Mouse (Mus musculus) T-helper 1 cell (primary cell): ENCODE results near the gene Usp29.
"Not testable (repeated sequence)": the region's sequence is repeated elsewhere in the genome, so short reads cannot be mapped to it uniquely, and the experiment has no call there.

Experiments
- in situ Hi-C: fragments of 300-600 bp; cut with MboI, MseI; formaldehyde crosslinking; loops from one replicate; pipeline ENCODE4 v1.15.1; 2025; ENCODE audit warnings: high pct_unique_total_duplicates

Usp29 gene

DNA sequence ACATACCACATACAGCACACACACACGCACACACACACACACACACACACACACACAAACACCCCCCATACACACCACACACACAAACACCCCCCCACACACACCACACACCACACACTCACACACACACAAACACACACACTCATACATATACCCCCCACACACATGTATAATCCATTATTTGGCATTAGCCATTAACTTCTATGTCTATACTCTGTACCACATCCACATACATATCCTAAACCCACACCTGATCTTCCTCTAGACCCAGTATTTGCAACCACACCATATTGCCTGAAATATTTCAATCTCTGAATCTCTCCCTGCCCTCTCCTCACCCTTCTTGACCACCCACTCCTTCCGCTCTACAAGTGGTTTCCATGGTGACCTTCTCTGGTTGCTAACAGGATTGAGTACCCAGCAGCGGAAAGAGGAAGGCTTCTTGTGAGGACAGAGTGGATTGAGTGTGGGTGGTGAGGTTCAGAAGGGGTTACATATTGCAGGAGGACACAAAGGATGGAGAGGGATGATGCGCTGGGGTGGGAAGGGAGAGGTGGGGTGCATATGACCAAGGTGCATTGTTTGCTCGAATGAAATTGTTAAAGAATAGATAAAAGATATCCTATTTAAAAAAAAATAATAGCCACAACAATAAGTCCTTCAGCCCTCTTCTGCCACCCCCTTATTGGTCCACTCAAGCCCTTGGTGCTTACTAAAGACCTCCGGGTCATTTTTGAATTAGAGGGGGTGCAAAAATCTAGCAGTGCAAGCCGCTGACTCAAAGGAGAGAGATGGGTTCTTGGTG, 195.8 kb downstream of the Usp29 start:
- in situ Hi-C loops, result loop anchor here (25.0 kb wide), 1 partner anchor 261 kb away; no protein-coding TSS in a partner anchor

DNA sequence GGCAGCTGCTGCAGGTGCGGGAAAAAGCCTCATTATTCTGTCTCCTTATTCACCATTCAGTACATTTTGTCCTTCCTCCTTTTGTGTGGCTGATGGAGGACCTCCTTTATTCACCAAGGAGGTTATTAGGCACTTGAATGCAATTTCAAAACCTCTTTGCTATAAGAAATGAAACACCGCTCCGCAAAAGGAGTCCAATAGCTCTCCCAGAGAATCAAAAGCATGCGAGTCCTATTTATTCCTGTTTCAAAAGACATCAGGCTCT, 196.3 kb downstream of the Usp29 start:
- in situ Hi-C loops, result loop anchor here (25.0 kb wide), 1 partner anchor 261 kb away; no protein-coding TSS in a partner anchor

DNA sequence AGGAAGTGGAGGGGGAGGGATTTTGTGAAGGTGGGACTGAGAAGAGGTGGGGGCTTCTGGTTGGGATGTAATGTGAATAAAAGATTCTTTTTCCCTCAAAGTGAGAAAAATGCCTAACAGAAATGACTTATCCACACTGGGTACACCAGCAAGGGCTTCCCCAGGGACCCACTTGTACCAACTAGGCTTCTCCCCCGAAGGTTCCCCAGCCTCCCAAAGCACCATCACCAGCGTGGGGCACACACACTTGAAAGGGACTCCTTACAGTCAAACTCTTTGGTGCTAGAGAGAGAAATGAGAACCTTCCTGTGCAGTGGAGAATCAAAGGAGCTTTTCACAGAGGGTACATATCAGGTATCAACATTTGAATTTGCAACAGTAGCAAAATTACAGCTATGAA, 198.9 kb downstream of the Usp29 start:
- in situ Hi-C loops, result loop anchor here (25.0 kb wide), 1 partner anchor 258 kb away; no protein-coding TSS in a partner anchor

- in situ Hi-C loops, result loop anchor here (5.0 to 25.0 kb wide), 3 partner anchors 253 to 582 kb away; partner anchors contain the start of gene Gm20715
Observed at GRCm38 (mm10) chr7:6934741-6935140, 204.4 kb downstream of the Usp29 start.

DNA sequence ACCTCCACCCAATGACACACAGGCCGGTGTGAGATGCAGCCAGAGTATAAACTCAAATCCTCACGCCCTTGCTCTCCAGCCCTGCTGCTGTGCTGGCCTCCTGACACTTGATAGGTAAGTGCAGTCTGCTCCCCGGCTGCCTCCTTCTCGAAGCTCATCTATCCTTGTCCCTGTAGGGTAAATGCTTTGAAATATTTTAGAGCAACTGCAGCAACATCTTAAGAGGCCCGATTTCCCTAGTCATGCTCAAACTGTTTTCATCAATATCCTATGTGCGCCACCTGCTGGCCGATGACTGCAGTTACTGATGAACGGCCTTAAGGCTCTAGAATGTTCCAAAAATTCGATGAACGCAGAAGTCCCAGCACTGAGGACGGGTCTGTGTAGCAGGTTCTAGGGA, 206.7 kb downstream of the Usp29 start:
- in situ Hi-C loops, result loop anchor here (5.0 to 25.0 kb wide), 3 partner anchors 250 to 585 kb away; partner anchors contain the start of gene Gm20715

DNA sequence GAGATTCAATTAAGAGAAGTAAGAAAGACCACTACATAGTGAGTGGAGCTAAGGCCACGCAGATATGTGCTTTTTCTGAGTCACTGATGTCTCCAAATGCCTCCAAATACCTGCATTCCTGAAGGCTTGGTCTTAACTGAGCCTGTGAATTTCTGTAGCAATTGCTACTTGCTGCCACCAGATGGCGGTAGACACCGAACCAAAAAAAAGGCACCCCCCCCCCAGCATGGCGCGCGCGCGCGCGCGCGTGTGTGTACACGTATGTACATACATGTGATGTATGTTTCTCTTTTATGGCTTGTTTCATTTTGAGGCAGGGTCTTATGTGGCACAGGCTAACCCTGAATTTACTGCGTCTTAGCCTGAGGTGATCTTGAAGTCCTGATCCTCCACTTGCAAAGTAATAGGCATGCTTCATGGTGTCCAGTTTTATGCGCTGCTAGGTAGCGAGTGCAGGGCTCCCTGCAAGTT, 210.4 kb downstream of the Usp29 start:
- in situ Hi-C loops, result loop anchor here (5.0 to 25.0 kb wide), 2 partner anchors 247 to 357 kb away; no protein-coding TSS in a partner anchor

DNA sequence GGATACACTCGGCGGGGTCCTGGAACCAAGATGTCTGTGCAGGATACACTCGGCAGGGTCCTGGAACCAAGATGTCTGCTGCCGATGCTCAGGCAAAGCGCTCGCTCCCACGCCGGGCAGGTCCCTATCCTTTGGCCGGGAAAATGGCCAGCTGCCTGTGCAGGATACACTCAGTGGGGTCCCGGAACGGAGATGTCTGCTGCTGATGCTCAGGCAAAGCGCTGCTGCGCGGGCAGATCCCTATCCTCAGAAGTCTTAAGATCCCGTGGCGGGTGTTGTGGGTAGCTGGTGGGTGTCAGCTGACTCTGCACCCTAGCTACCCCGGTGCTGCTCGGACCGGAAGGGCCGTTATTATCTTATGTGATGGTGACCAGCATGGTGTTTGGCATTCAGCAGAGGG, 217.7 kb downstream of the Usp29 start:
- in situ Hi-C loops, result loop anchor here (25.0 kb wide), 1 partner anchor 239 kb away; no protein-coding TSS in a partner anchor

GRCm38 (mm10) chr7:6956576-6956975, 226.2 kb downstream of the Usp29 start:
- in situ Hi-C loops, result no loop called here

GRCm38 (mm10) chr7:6958574-6958973, 228.2 kb downstream of the Usp29 start:
- in situ Hi-C loops, result no loop called here

GRCm38 (mm10) chr7:6973566-6973965, 243.2 kb downstream of the Usp29 start:
- in situ Hi-C loops, result no loop called here

DNA sequence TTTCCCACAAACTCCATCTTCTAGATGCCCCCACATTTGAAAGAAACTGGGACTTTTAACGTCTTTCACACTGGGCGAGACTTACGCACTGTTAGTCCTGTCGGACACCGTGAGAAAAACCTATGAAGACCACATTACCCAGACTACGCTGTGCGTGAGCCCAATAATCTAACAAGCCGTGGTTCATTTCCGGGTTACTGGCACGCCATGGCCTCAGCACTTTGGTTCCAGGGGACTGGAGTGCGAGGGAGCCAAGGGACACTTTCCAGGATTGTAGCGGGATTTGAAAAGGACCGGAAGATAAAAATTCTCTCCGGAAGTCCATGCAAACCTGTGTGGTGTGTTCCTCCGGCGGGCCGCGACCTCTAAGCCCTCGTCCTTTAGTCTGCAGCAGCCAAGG, 246.5 kb downstream of the Usp29 start:
- in situ Hi-C loops, result no loop called here

GRCm38 (mm10) chr7:6995251-6995650, 264.9 kb downstream of the Usp29 start, which contains the start of gene Aurkc:
Aurkc (plus strand) TSS chr7:6995300.
- in situ Hi-C loops, result not testable (repeated sequence)

DNA sequence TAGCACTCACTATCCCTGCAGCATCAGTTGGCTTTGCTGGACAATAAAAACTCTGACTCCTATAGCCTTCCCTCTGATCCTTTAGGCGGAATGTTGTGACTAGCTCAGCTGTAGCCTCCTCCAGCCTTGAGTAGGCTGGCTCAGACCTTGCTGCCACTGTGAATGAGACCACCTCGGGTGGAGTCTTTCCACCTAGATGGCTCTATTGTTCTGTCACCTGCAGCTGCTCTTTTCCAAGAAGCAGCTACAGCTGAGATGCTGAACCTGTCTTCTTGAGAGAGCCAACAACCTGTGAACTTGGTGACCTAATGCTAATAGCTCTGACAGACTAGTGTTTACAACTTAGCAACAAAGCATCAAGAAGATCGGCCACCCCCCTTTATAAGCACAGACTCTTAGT, 268.5 kb downstream of the Usp29 start:
- in situ Hi-C loops, result not testable (repeated sequence)

DNA sequence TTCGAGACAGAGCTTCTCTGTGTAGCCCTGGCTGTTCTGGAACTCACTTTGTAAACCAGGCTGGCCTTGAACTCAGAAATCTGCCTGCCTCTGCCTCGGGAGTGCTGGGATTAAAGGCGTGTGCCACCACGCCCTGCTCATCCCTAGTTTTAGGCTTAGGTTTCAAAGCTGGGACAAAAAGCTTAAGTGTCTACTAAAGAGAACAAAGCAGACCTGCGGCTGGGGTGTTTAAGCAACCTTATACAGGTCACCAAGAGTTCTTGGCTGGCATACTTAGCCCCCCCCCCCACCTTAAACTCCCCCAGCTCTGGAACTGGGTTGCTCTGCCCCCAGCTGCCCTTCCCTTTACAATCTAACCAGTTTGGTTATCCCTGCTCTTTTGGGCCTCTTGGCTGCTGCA, 275.1 kb downstream of the Usp29 start:
- in situ Hi-C loops, result not testable (repeated sequence)
